ENCODE assay signal across 18 mouse cellular contexts in genomic region chr17:31795893-31796292, GRCm38 (mm10).
"Had no signal": no experiment of that assay in that cellular context is flagged by ENCODE, and none has a peak within 500 bp of the region (broad histone marks: within the 10 kb centered on the region; RNA-seq: fewer than 3 reads in every experiment).

No protein-coding gene starts in this region.

- DNase-seq: liver, postnatal 0 days; lung, adult 2 months; lung, postnatal 14 days; lung, postnatal 36 days; right cerebral cortex, postnatal 14 days; thymus, adult 2 months; thymus, postnatal 25 days; thymus, postnatal 4 days had no signal

- H3K4me3 ChIP-seq: lung, embryonic 15.5 days; megakaryocyte, embryonic 14.5 days; midbrain, embryonic 13.5 days; midbrain, embryonic 15.5 days; neural tube, embryonic 12.5 days; stomach, embryonic 15.5 days had no signal

- H3K9me3 ChIP-seq: lung, embryonic 15.5 days; megakaryocyte, embryonic 14.5 days; midbrain, embryonic 13.5 days; midbrain, embryonic 15.5 days; neural tube, embryonic 12.5 days; stomach, embryonic 15.5 days had no signal

- H3K27me3 ChIP-seq: lung, embryonic 15.5 days; midbrain, embryonic 15.5 days; neural tube, embryonic 12.5 days; stomach, embryonic 15.5 days had no signal

- H3K4me2 ChIP-seq: lung, embryonic 15.5 days; midbrain, embryonic 11.5 days; midbrain, embryonic 13.5 days; midbrain, embryonic 15.5 days; neural tube, embryonic 12.5 days; stomach, embryonic 15.5 days had no signal

- H3K27ac ChIP-seq: lung, embryonic 15.5 days; macrophage; midbrain, embryonic 13.5 days; midbrain, embryonic 15.5 days; neural tube, embryonic 12.5 days; stomach, embryonic 15.5 days; stomach, postnatal 0 days had no signal

- H3K9ac ChIP-seq: liver, postnatal 0 days; lung, embryonic 15.5 days; midbrain, embryonic 13.5 days; midbrain, embryonic 15.5 days; neural tube, embryonic 12.5 days; stomach, embryonic 15.5 days had no signal

- ATAC-seq: liver, postnatal 0 days; lung, postnatal 0 days; midbrain, embryonic 13.5 days; midbrain, embryonic 15.5 days had no signal

- H3K36me3 ChIP-seq: lung, embryonic 15.5 days; midbrain, embryonic 13.5 days; midbrain, embryonic 15.5 days; neural tube, embryonic 12.5 days; stomach, embryonic 15.5 days had no signal
